Mouse (Mus musculus): ENCODE results near the gene Ift81.

DNA sequence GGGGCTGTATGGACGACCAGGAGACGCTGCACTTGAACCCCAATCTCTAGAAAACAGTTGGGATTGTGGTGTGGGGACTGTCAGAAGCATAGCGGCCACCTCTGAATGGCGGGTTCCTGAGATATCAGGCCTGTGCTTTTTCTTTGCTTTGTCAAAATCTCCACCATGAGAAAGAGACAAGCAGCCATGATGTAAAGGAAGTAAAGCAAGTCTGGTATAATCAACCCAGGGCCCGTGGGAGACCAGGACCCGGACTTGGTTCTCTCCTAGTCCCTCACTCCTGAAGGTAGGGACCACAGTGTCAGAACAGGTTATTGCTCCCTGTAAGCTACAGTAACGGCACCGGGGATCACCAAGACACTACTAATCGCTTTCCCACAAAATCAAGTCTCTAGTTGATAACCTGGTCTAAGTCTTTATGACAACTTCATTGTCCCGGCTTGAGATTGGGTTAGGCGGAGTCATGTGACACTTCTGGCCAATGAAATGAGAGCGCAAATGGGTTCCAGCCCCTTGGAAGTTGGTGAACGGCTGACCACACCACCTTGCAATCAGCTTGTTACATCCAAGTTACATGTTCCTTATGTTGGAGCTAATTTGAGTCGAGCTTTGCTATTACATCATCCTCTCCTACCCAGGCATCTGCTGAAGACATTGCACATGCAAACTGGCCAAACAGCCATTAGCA lies 11.4 kb upstream of the Ift81 start:
- TF ChIP-seq POLR2A (IDR thresholded peaks at IDR 0.05; ENCODE audit: low read depth, low read length) (no peak), CTCF (conservative IDR thresholded peaks at IDR 0.05; ENCODE audit: insufficient read depth, insufficient read length, low read depth, low read length) (no peak)

Data from kidney, adult 2 months (tissue).